Mouse (Mus musculus) thymus, postnatal 36 days (tissue): ENCODE measurements around the gene Ankdd1a.

Source experiments
- DNase-seq, 2 experiments: peaks; one replicate each; pipeline ENCODE4 v3.0.0; 2022; ENCODE audit warnings: mixed read lengths in 2 of 2

The Ankdd1a gene

DNA sequence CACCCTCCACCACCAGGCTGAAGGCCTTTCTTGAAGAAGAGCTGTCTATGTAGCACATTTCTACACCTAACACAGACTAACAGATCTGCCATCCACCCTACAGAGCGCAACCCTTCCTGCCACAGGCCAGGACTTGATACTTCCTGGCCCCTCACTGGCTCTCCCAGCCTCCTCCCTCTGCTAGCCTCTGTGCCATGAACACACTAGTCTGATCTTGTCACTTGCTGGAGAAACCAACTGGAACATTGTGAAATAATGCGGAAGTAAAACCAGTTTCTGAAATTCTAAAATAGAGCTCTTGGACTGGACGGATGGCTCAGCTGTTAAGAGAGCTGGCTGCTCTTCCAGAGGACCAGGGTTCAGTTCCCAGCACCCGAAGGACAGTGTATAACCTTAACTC, 27.1 kb downstream of the Ankdd1a start:
- DNase-seq: no peak

DNA sequence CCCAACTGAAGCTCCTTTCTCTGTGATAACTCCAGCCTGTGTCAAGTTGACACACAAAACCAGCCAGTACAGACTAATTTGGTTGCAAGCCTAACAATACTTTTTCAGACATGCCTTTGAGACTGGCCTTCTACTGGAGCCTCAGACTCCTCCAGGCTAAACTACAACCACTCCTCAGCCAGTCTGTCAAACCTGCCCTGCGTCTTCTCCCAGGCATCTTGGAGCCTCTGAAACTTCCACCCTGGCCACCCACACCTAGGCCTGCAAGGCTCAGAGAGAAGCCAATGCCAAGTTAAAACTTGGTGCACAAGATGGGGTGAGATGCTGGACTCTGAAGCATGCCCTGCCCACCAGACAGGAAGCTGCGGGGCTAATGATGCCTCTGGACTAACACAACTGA, 27.6 kb downstream of the Ankdd1a start:
- DNase-seq: no peak

DNA sequence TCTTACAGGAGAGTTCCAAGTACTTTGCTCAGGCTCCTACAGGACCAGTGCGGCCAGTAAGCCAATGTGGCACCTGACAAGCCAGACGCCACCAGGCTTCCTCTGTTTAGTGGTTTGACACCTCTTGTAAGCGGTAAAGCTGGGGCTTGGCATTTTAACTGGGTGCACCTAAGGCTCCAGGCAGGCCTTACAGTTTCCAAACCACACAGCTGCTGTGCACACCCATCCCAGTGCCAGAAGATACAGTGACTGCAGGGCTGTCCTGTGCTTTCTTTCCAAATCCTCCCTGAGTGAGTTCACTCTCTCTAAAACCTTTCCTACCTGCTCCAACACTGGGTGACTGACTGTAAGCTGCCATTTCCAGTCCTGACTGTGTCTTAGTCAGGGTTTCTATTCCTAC, 28.5 kb downstream of the Ankdd1a start:
- DNase-seq: no peak

- DNase-seq: no peak
Observed at GRCm38 (mm10) chr9:65480071-65480470, 39.9 kb downstream of the Ankdd1a start.

GRCm38 (mm10) chr9:65479158-65479557, 40.8 kb downstream of the Ankdd1a start:
- no peak for DNase-seq

DNA sequence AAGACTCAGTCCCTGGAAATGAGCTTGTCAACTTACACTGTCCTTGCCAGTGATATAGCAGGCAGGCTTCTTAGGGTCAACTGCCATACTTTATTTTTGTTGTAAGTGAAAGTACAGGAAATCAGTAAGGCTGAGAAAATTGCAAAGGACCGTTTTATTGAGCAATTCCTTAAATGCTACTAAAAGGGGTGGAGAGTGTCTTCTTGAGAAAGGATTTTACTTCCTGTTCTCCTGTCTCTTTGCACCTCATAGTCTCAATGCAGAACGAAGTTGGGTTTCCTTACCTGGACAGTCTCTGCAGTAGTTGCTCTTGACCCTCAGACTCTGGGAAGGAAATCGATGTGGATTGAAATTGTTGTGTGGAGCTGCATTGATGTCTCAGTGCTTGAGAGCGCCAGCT, 47.2 kb downstream of the Ankdd1a start:
- no peak for DNase-seq

DNA sequence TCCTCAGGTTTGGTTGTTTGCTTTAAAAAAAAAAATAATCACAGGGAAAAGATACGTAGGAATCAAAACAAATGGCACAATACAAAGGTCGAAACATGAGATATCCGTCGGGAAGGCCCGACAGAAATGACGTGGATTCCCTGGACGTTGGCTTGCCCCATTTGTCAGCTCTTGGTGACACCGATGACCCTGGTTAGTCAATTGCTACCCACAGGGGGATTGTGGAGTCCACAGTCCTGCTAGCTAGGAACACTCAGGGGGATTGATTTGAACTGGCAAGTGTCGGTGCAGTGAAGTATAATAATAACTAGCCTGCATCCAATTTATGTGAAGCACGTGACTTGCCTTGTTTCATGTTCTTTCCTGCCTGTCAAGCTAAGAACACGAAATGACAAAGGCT, 52.3 kb downstream of the Ankdd1a start:
- no peak for DNase-seq

DNA sequence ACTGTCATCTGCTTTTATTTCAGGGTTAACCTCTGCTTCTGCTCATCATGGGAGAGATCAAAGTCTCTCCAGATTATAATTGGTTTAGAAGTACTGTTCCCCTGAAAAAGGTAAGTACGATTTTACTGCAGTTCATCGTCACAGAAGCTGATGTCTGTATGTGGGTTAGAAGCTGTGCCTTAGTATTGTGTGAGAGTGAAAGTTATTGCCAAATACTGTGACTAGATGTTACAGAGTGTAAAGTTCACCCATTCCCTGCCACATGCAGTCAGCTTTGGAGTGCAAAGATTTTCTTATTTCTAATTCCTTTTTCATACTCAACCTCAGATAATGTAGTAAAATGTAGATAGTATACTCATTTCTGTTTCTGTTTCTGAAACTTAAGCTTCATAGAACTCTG, 54.8 kb downstream of the Ankdd1a start:
- no peak for DNase-seq

GRCm38 (mm10) chr9:65464161-65464560, 55.8 kb downstream of the Ankdd1a start:
- no peak for DNase-seq

DNA sequence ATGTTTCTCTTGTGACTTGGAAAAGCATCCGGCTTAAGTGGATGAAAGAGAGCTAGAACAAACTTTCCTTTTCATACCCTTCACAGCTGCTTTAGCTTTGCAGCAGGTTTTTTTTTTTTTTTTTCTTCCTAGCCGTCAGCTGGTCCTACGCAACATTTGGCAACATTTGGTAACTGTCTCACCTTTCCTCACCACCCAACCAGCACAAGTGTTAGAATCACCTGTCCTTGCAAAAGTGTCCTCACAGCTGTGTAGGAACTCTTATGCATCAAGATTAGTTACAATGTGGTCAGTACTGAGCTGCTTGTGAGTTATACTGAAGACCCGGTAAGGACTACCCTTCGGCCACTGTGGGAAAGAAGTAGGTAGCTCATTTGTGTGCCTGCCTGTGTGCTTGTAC, 57.4 kb downstream of the Ankdd1a start:
- no peak for DNase-seq

DNA sequence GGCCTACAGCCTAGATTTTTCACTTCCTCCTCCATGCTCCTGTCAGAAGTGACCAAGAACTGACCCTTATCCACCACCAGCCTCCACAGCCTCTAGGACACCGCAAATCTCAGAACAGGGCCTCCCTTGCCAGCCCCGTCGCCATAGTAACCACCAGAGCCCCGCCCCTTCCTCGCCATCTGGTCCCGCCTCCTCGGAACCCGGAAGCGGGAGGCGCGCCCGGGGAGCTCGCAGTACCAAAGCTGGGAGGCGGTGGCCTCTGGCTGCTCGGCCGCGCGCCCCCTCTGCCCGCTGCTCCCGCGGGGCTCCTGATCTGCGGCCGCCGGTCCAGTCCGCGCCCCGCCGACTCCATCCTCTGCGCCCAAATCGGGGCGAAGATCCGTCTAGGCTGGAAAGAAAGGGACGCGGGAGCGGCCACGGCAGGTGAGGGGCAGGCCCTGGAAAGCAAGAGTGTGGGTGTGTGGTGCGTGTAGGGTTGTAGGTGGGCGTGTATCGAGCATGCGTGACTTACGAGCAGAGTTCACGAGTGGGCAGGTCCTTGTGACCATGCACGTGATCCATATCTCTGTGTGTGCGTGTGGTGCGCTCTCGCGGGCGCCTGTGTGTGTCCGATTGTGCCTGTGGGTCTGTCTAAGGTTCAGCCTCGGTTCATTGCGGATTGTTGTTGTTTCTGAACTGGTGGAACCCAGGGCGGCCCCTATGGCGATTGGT, 59.1 kb downstream of the Ankdd1a start, which contains the start of gene Spg21:
Spg21 (plus strand) TSS at position 216 of the 711 bp plus-strand sequence.
- peak; percentile 96 to 98 for DNase-seq

DNA sequence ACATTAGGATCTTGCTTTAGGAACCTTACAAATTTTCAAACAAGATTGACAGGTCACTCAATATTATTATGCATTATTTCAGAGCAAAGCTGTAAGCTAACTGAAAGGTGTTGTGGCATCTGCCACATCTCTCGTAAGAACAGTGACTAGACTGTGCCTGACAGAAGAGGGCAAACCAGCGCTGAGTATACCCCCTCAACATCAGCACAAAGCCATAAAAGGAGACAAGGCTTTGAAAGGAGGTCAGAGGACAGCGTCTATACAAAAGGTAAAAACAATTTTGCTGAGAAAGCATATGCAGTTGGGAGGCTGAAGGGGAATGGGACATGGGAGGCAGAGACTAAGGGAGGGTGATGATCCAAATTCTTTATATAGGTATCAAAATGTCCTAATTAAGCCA, 59.8 kb downstream of the Ankdd1a start:
- no peak for DNase-seq

DNA sequence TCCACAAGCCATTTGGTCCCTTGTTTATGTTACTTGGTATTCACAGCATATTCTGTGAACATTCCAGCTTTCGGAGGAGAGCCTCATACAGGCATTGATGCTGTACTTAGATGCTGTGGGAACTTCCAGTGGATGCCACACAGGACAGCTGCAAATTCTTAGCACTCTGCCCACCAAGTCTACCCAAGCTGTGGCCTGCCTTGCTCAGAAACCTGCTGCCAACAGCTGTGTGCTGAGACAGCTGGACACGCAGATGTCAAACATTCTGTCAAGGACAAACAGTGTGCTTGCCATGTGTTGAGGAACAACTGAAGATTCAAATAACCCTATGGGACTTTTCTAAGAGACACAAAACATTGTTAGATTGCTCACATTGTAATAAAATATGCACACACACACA, 61.0 kb downstream of the Ankdd1a start:
- no peak for DNase-seq

GRCm38 (mm10) chr9:65447951-65448350, 72.0 kb downstream of the Ankdd1a start:
- DNase-seq: no peak

DNA sequence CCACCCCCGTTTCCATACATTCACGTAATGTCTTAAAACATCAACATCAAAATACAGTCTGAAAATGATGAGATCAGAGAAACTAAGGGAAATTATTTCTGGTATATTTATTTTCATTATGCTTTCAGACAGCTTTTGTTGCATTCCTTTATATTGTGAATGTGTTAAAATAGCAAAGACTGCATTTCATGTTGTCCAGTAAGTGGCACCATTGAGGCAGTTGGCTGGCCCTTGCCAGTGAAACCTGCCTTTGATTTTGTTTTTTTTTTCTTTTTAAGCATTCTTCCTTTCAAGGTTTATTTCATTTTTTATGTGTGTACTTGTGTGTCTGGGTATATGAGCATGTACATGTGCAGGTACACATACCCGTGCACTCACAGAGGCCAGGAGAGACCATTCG, 75.3 kb downstream of the Ankdd1a start:
- no peak for DNase-seq
